In the genomic region with DNA sequence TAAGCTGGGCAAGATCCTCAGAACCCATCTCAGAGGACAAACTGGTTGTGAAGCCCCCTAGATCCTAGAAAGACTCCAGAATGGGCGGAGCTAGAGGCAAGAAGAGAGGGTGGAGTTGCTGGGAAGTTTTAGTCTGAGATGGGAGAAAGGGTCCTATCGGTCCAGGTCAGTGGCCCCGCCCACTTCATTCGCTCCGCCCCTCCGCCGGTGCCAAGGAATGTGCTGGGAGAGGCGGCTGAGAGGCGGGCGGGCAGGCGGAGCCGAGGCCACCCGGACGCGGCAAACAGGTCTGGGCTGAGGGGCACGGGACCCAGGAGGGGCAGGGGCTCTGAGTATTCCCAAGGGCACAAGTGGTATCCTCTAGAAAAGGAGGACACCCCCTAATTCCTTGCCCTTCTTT, we compare ENCODE assay signal across 9 mouse cellular contexts. TPM values are rescaled to one million over a fixed set of nuclear protein-coding genes. Genes with fewer than 3 reads are reported as not detected.
DNase-seq lines count a peak whose midpoint lies in the region; ATAC-seq lines count a peak whose summit lies in the region.
"Had no signal": no experiment of that assay in that cellular context is flagged by ENCODE, and none has a peak within 500 bp of the region (broad histone marks: within the 10 kb centered on the region; RNA-seq: fewer than 3 reads in every experiment).

TSS of gene Paqr6 (plus strand) at position 248 of the 400 bp plus-strand sequence.

- H3K4me3 ChIP-seq in erythroblast, embryonic 14.5 days (replicated peaks): peak within 1 kb of the TSS; percentile 69
- H3K4me3 ChIP-seq in stomach, embryonic 15.5 days (replicated peaks): peak within 1 kb of the TSS; percentile 15

- peak within 1 kb of the TSS; percentile 23; the same call in 1 of the 2 replicates for H3K27ac ChIP-seq in stomach, embryonic 15.5 days

- H3K4me1 ChIP-seq in erythroblast, embryonic 14.5 days (ENCODE audit: control insufficient read depth): peaks cover 79% of the 10 kb centered on the region
- H3K4me1 ChIP-seq in stomach, embryonic 15.5 days: peaks cover 12% of the 10 kb centered on the region; the same call in 1 of the 2 replicates

- peak within 1 kb of the TSS; percentile 44 for H3K4me2 ChIP-seq in stomach, embryonic 15.5 days

- peak; percentile 37; the same call in 1 of the 2 replicates for ATAC-seq in stomach, embryonic 15.5 days (ENCODE audit: insufficient read depth, low FRiP score, low read depth)

- peaks cover 56% of the 10 kb centered on the region for H3K36me3 ChIP-seq in erythroblast, embryonic 14.5 days (ENCODE audit: control insufficient read depth)
- peaks cover 17% of the 10 kb centered on the region for H3K36me3 ChIP-seq in stomach, embryonic 15.5 days

- peak in 1 of 2 experiments; percentile 48 for DNase-seq in left cerebral cortex, adult 8-10 months (ENCODE audit: low spot score in 2 of 2)
- DNase-seq in left cerebral cortex, postnatal 25 days (ENCODE audit: low spot score in 2 of 2): no peak
- DNase-seq in heart, postnatal 10 days: peak; percentile 68 to 78
- peak; percentile 88 to 90 for DNase-seq in kidney, postnatal 4 days
- peak; percentile 82 for DNase-seq in lung, postnatal 14 days
- DNase-seq in right cerebral cortex, postnatal 14 days: no peak

- whole genome bisulfite sequencing in stomach, embryonic 15.5 days: 2% methylated on average over 15 of the region's 16 CpGs

- no peak within 1 kb of the TSS for H3K9ac ChIP-seq in stomach, embryonic 15.5 days

- peaks cover 11% of the 10 kb centered on the region for H3K9me3 ChIP-seq in erythroblast, embryonic 14.5 days (ENCODE audit: control insufficient read depth, low read length)
- no peaks in the 10 kb centered on the region for H3K9me3 ChIP-seq in stomach, embryonic 15.5 days

- intact Hi-C loops in left cerebral cortex, postnatal 25 days (cut with DNase I): no loop called here
- intact Hi-C loops in heart, postnatal 10 days (cut with DNase I): no loop called here

- H3K27me3 ChIP-seq in erythroblast, embryonic 14.5 days (ENCODE audit: control insufficient read depth): peaks cover 27% of the 10 kb centered on the region
- peaks cover 12% of the 10 kb centered on the region for H3K27me3 ChIP-seq in stomach, embryonic 15.5 days (replicated peaks)

RNA-seq across cellular contexts. Expression of gene Paqr6, which starts in this region (rescaled TPM):
- 10 to 100 TPM; 14.4 to 16.7 (median 14.8) TPM for total RNA-seq in left cerebral cortex, adult 8-10 months (2022)
- total RNA-seq in left cerebral cortex, postnatal 25 days (2021): 1 to 10 TPM; 4.9 to 5.2 TPM
- polyA plus RNA-seq in erythroblast, embryonic 14.5 days (2012): 1.8 and 3.4 TPM in 2 replicates
- total RNA-seq in heart, postnatal 10 days (2021): 1 to 10 TPM in 1 of 2 experiments, under 1 TPM in 1; 0.35 to 1.3 TPM
- polyA plus RNA-seq in stomach, embryonic 15.5 days (2015; fragmentation: Nextera tagmentation; extraction: Ambion mirVana): 9.9 and 13.3 TPM in 2 replicates
- total RNA-seq: MEL had no signal

Comparison
In these comparisons a context has a peak if more than half of its experiments do, and no peak if none do; other contexts are left out.
1. DNase-seq: peak in heart, postnatal 10 days (2 of 2), kidney, postnatal 4 days (2 of 2) and lung, postnatal 14 days (single experiment); none in left cerebral cortex, postnatal 25 days (0 of 2) and right cerebral cortex, postnatal 14 days (single experiment).